Mouse (Mus musculus) stomach, postnatal 0 days (tissue): Measurements from ENCODE around the gene Dst.

Source experiments
- CTCF ChIP-seq: IDR thresholded peaks from 2 replicates; pipeline ENCODE4 v1.5.1; 2016; ENCODE audit warnings: antibody characterized with exemption, low read depth, mild to moderate bottlenecking, moderate library complexity
- EP300 ChIP-seq: optimal IDR thresholded peaks from 2 replicates; pipeline ENCODE3; 2016; ENCODE audit warnings: antibody characterized with exemption

GRCm38 (mm10) chr1:34200791-34201190 is 292.8 kb downstream of the Dst start:
- TF ChIP-seq CTCF (no peak), EP300 (no peak)
